Comparison of ENCODE assay signal across 11 mouse cellular contexts in genomic region chr11:60704023-60704880, GRCm38 (mm10). TPM values are rescaled to one million over a fixed set of nuclear protein-coding genes. Genes with fewer than 3 reads are reported as not detected.
DNase-seq lines count a peak whose midpoint lies in the region; ATAC-seq and TF ChIP-seq lines count a peak whose summit lies in the region.
"Had no signal": no experiment of that assay in that cellular context is flagged by ENCODE, and none has a peak within 500 bp of the region (broad histone marks: within the 10 kb centered on the region; RNA-seq: fewer than 3 reads in every experiment).

No protein-coding gene starts in this region.

- H3K79me2 ChIP-seq in heart, adult 2 months (replicated peaks; ENCODE audit: control insufficient read depth, insufficient read depth, low read length), result 0 out of 2 replicates have a peak, but pooled peaks cover 1% of the 10 kb centered on the region

- H3K4me2 ChIP-seq in limb, embryonic 13.5 days (replicated peaks), result no peak overlapping the region
- H3K4me2 ChIP-seq: lung, embryonic 14.5 days had no signal

- H3K9ac ChIP-seq in heart, adult 2 months (ENCODE audit: low read depth, low read length), result no peak overlapping the region
- peak overlapping the region; percentile 13; the same call in 1 of the 2 replicates for H3K9ac ChIP-seq in limb, embryonic 13.5 days
- H3K9ac ChIP-seq: lung, embryonic 14.5 days had no signal

- TF ChIP-seq POLR2A in heart, adult 2 months (IDR thresholded peaks at IDR 0.05; ENCODE audit: insufficient read depth, low read depth, low read length), result no peak
- TF ChIP-seq POLR2A in cerebellum, adult 2 months (IDR thresholded peaks at IDR 0.05; ENCODE audit: borderline replicate concordance, insufficient read depth, low read length), result no peak

- 93% methylated on average over 19 of the region's 19 CpGs for WGBS in heart, adult 2 months
- 93% methylated on average over 19 of the region's 19 CpGs for WGBS in limb, embryonic 13.5 days
- WGBS in limb, embryonic 10.5 days, result 94% methylated on average over 19 of the region's 19 CpGs
- 87% methylated on average over 19 of the region's 19 CpGs for WGBS in cerebellum, adult 2 months

- H3K4me3 ChIP-seq in heart, adult 2 months, result no peak overlapping the region
- H3K4me3 ChIP-seq in limb, embryonic 13.5 days, result no peak overlapping the region
- no peak overlapping the region for H3K4me3 ChIP-seq in limb, embryonic 10.5 days
- no peak overlapping the region for H3K4me3 ChIP-seq in cerebellum, adult 2 months (replicated peaks; ENCODE audit: insufficient read depth, low read depth, low read length)
- H3K4me3 ChIP-seq in gastrocnemius, adult 2 months, result no peak overlapping the region

- DNase-seq in heart, adult 2 months, result peak; percentile 2 to 17
- no peak for DNase-seq in heart, adult 8-10 months (ENCODE audit: low spot score)
- no peak for DNase-seq in limb, embryonic 10.5 days (ENCODE audit: low spot score)
- DNase-seq in cerebellum, adult 2 months, result peak; percentile 33 to 52
- peak; percentile 12 for DNase-seq in gastrocnemius, adult 2 months
- DNase-seq in ovary, postnatal 36 days (ENCODE audit: low spot score), result no peak
- DNase-seq: lung, embryonic 14.5 days; thymus, adult 2 months had no signal

- no peaks in the 10 kb centered on the region for H3K9me3 ChIP-seq in limb, embryonic 13.5 days
- H3K9me3 ChIP-seq in limb, embryonic 10.5 days (replicated peaks), result no peaks in the 10 kb centered on the region

- ATAC-seq in limb, embryonic 13.5 days (ENCODE audit: low FRiP score, low read depth), result no peak
- ATAC-seq in erythroblast, adult 5-6 weeks (replicated peaks; ENCODE audit: low FRiP score, poor library complexity, severe bottlenecking), result no peak
- ATAC-seq: forebrain, embryonic 16.5 days had no signal

- intact Hi-C loops in heart, adult 2 months (cut with DNase I), result no loop called here
- intact Hi-C loops in gastrocnemius, adult 2 months (cut with DNase I), result no loop called here

- H3K36me3 ChIP-seq in heart, adult 2 months (ENCODE audit: control insufficient read depth, insufficient read depth, low read length), result peaks cover 5% of the 10 kb centered on the region; the same call in 1 of the 2 replicates
- H3K36me3 ChIP-seq in limb, embryonic 13.5 days, result peaks cover 67% of the 10 kb centered on the region
- H3K36me3 ChIP-seq in limb, embryonic 10.5 days, result peaks cover 79% of the 10 kb centered on the region

- no peak for TF ChIP-seq EP300 in heart, adult 2 months (IDR thresholded peaks at IDR 0.05; ENCODE audit: insufficient read depth, low read depth, low read length)

- H3K4me1 ChIP-seq in heart, adult 2 months (ENCODE audit: control insufficient read depth, insufficient read depth, low read length), result peaks cover 11% of the 10 kb centered on the region
- H3K4me1 ChIP-seq in limb, embryonic 13.5 days, result peaks cover 30% of the 10 kb centered on the region
- peaks cover 31% of the 10 kb centered on the region for H3K4me1 ChIP-seq in limb, embryonic 10.5 days
- H3K4me1 ChIP-seq in cerebellum, adult 2 months (ENCODE audit: control insufficient read depth, insufficient read depth, low read length), result peaks cover 32% of the 10 kb centered on the region

- no peak for TF ChIP-seq CTCF in heart, adult 2 months (IDR thresholded peaks at IDR 0.05)
- TF ChIP-seq CTCF in cerebellum, adult 2 months (IDR thresholded peaks at IDR 0.05; ENCODE audit: borderline replicate concordance, insufficient read depth, low read depth, low read length), result no peak
- TF ChIP-seq CTCF in gastrocnemius, adult 2 months (IDR thresholded peaks at IDR 0.05), result no peak

- H3K27me3 ChIP-seq in heart, adult 2 months (ENCODE audit: control insufficient read depth, insufficient read depth, low read length), result no peaks in the 10 kb centered on the region
- H3K27me3 ChIP-seq in limb, embryonic 13.5 days, result no peaks in the 10 kb centered on the region
- no peaks in the 10 kb centered on the region for H3K27me3 ChIP-seq in limb, embryonic 10.5 days (ENCODE audit: low read depth, poor library complexity, severe bottlenecking)
- H3K27me3 ChIP-seq in cerebellum, adult 2 months (ENCODE audit: control insufficient read depth, insufficient read depth, low read length), result no peaks in the 10 kb centered on the region

- no peak overlapping the region for H3K27ac ChIP-seq in heart, adult 2 months
- no peak overlapping the region for H3K27ac ChIP-seq in limb, embryonic 13.5 days
- no peak overlapping the region for H3K27ac ChIP-seq in limb, embryonic 10.5 days
- H3K27ac ChIP-seq in cerebellum, adult 2 months (ENCODE audit: insufficient read depth, low read length), result no peak overlapping the region
- H3K27ac ChIP-seq in gastrocnemius, adult 2 months, result no peak overlapping the region

RNA-seq across cellular contexts. Expression of gene Llgl1, which starts 4.7 kb away (rescaled TPM):
- 10 to 100 TPM; 11.1 TPM for total RNA-seq in heart, adult 2 months (2021)
- 23.5 and 25.9 TPM in 2 replicates for polyA plus RNA-seq in heart, adult 2 months (2012; rRNA removed)
- 10 to 100 TPM; 11.0 to 14.5 (median 11.9) TPM for total RNA-seq in heart, adult 8-10 months (2022)
- polyA plus RNA-seq in limb, embryonic 13.5 days (2015; fragmentation: Nextera tagmentation; extraction: Ambion mirVana), result 76.6 and 83.9 TPM in 2 replicates
- 120 and 137 TPM in 2 replicates for polyA plus RNA-seq in limb, embryonic 10.5 days (2016; fragmentation: Nextera tagmentation; extraction: Ambion mirVana)
- 88.3 and 90.5 TPM in 2 replicates for polyA plus RNA-seq in cerebellum, adult 2 months (2012; rRNA removed)
- total RNA-seq in gastrocnemius, adult 2 months (2021), result 1 to 10 TPM; 9.0 to 9.5 TPM
- total RNA-seq in erythroblast, adult 5-6 weeks (2015; ENCODE audit: low replicate concordance), result 3.8 and 5.6 TPM in 2 replicates
- total RNA-seq in erythroblast, adult 5-6 weeks (2017; ENCODE audit: low replicate concordance), result 2.5 and 3.1 TPM in 2 replicates

RNA-seq across cellular contexts. Expression of gene Flii, which starts 22.8 kb away (rescaled TPM):
- total RNA-seq in heart, adult 2 months (2021), result 100 to 1,000 TPM; 127 to 130 TPM
- polyA plus RNA-seq in heart, adult 2 months (2012; rRNA removed), result 152 and 168 TPM in 2 replicates
- total RNA-seq in heart, adult 8-10 months (2022), result 100 to 1,000 TPM; 124 to 147 (median 134) TPM
- 65.2 and 68.1 TPM in 2 replicates for polyA plus RNA-seq in limb, embryonic 13.5 days (2015; fragmentation: Nextera tagmentation; extraction: Ambion mirVana)
- 71.1 and 77.7 TPM in 2 replicates for polyA plus RNA-seq in limb, embryonic 10.5 days (2016; fragmentation: Nextera tagmentation; extraction: Ambion mirVana)
- 160 and 177 TPM in 2 replicates for polyA plus RNA-seq in cerebellum, adult 2 months (2012; rRNA removed)
- total RNA-seq in gastrocnemius, adult 2 months (2021), result 100 to 1,000 TPM in 1 of 2 experiments, 10 to 100 TPM in 1; 96.1 to 103 TPM
- total RNA-seq in erythroblast, adult 5-6 weeks (2015; ENCODE audit: low replicate concordance), result 26.9 and 54.8 TPM in 2 replicates
- 32.3 and 66.9 TPM in 2 replicates for total RNA-seq in erythroblast, adult 5-6 weeks (2017; ENCODE audit: low replicate concordance)

RNA-seq across cellular contexts. Expression of gene Mief2, which starts 23.9 kb away (rescaled TPM):
- 10 to 100 TPM; 31.1 to 36.2 TPM for total RNA-seq in heart, adult 2 months (2021)
- 34.8 and 42.2 TPM in 2 replicates for polyA plus RNA-seq in heart, adult 2 months (2012; rRNA removed)
- total RNA-seq in heart, adult 8-10 months (2022), result 10 to 100 TPM; 37.3 to 51.5 (median 39.8) TPM
- 17.9 and 19.7 TPM in 2 replicates for polyA plus RNA-seq in limb, embryonic 13.5 days (2015; fragmentation: Nextera tagmentation; extraction: Ambion mirVana)
- 15.2 and 18.2 TPM in 2 replicates for polyA plus RNA-seq in limb, embryonic 10.5 days (2016; fragmentation: Nextera tagmentation; extraction: Ambion mirVana)
- 27.4 and 28.4 TPM in 2 replicates for polyA plus RNA-seq in cerebellum, adult 2 months (2012; rRNA removed)
- 10 to 100 TPM; 61.9 to 91.0 TPM for total RNA-seq in gastrocnemius, adult 2 months (2021)
- total RNA-seq in erythroblast, adult 5-6 weeks (2015; ENCODE audit: low replicate concordance), result 0.84 TPM in 1 of 2 replicates, not detected in the other
- total RNA-seq in erythroblast, adult 5-6 weeks (2017; ENCODE audit: low replicate concordance), result 0.42 and 1.3 TPM in 2 replicates

Comparison
In these comparisons a context has a peak if more than half of its experiments do, and no peak if none do; other contexts are left out.
1. DNase-seq: peak in heart, adult 2 months (2 of 2), cerebellum, adult 2 months (2 of 2) and gastrocnemius, adult 2 months (single experiment); none in heart, adult 8-10 months (single experiment), limb, embryonic 10.5 days (single experiment) and ovary, postnatal 36 days (single experiment).
2. RNA of gene Mief2, which starts 23.9 kb away (total RNA-seq): 61.9 to 91.0 TPM in gastrocnemius, adult 2 months, 37.3 to 51.5 TPM in heart, adult 8-10 months and 31.1 to 36.2 TPM in heart, adult 2 months; 0.42 to 1.3 TPM in erythroblast, adult 5-6 weeks; every median in the first group is over 10 times any median in the second.